Mouse (Mus musculus) erythroblast, embryonic 14.5 days (primary cell): ENCODE results near the gene Mthfr. TPM values are rescaled to one million over a fixed set of nuclear protein-coding genes. Genes with fewer than 3 reads are reported as not detected.

Source experiments
- H3K27me3 ChIP-seq: 2 replicates; pipeline ENCODE4 v1.6.1; 2012; ENCODE audit warnings: inconsistent platforms; ENCODE audit not compliant: control insufficient read depth
- H3K36me3 ChIP-seq: 2 replicates; pipeline ENCODE4 v1.6.1; 2012; ENCODE audit warnings: mild to moderate bottlenecking, inconsistent platforms; ENCODE audit not compliant: control insufficient read depth
- H3K4me1 ChIP-seq: 2 replicates; pipeline ENCODE4 v1.6.1; 2012; ENCODE audit warnings: inconsistent platforms; ENCODE audit not compliant: control insufficient read depth
- H3K4me3 ChIP-seq: replicated peaks from 2 replicates; pipeline ENCODE3; 2012; ENCODE audit warnings: moderate library complexity, mild to moderate bottlenecking, inconsistent platforms
- H3K9me3 ChIP-seq: 2 replicates; pipeline ENCODE4 v1.6.1; 2012; ENCODE audit warnings: low read length, inconsistent platforms, mixed read lengths; ENCODE audit not compliant: control insufficient read depth
- GATA1 ChIP-seq: IDR thresholded peaks from 2 replicates; pipeline ENCODE4 v1.6.1; 2012; ENCODE audit warnings: low read length, inconsistent platforms, mixed read lengths
- TAL1 ChIP-seq: IDR thresholded peaks from 3 replicates; pipeline ENCODE4 v1.6.1; 2012; ENCODE audit warnings: low read length, inconsistent platforms, mixed read lengths
- polyA plus RNA-seq: library from polyadenylated mRNA; stranded (reverse); fragments of >175 nt; gene quantifications from 2 replicates; pipeline ENCODE4 v1.2.3, GENCODE M21; 2012

Gene Mthfr
- 1.9 and 2.8 TPM in 2 replicates for polyA plus RNA-seq

GRCm38 (mm10) chr4:148038600-148039253 is at the start of gene Mthfr, which contains the start of gene Clcn6:
Mthfr (plus strand) TSS chr4:148039077.
Clcn6 (minus strand) TSS chr4:148038821.
- no peak for TF ChIP-seq GATA1
- TF ChIP-seq TAL1: no peak
- Histone ChIP-seq H3K27me3 (no peaks in the 10 kb centered on the region), H3K4me1 (peaks cover 59% of the 10 kb centered on the region), H3K4me3 (peak within 1 kb of the TSS; percentile 88), H3K36me3 (peaks cover 20% of the 10 kb centered on the region), H3K9me3 (no peaks in the 10 kb centered on the region)

DNA sequence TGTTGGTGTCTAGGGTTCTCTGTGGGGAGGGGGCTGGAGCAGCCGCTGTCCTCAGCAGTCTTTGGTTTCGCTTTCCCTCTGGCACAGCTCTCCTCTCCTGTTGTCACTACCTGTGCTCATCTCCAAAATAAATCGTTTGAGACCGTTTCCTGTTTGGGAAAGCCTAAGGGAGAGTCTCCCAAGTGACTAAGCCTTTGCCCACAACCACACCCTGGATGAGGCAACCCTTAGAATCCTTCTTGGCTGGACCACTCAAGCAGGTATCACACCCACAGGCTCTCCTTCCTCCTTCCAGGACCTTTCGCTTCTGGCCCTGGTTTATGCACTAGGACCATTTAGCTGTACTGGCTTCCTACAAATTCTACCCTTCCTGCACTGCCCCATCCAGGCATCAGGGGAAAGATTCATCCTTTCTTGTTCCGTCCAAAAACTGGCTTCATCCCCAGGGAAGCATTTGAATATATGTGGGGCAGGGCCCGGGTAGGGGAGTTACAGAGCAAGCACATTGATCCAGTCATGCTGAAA is 45.2 kb upstream of the Mthfr start:
- no peaks in the 10 kb centered on the region for H3K27me3 ChIP-seq
- no peaks in the 10 kb centered on the region for H3K9me3 ChIP-seq
- TF ChIP-seq GATA1 (no peak), TAL1 (no peak)
- H3K4me1 ChIP-seq: no peaks in the 10 kb centered on the region
- H3K36me3 ChIP-seq: no peaks in the 10 kb centered on the region
- H3K4me3 ChIP-seq: no peak overlapping the region

- H3K4me1 ChIP-seq: no peaks in the 10 kb centered on the region
- H3K27me3 ChIP-seq: no peaks in the 10 kb centered on the region
- no peak overlapping the region for H3K4me3 ChIP-seq
- H3K36me3 ChIP-seq: no peaks in the 10 kb centered on the region
- no peaks in the 10 kb centered on the region for H3K9me3 ChIP-seq
- TF ChIP-seq GATA1 (no peak), TAL1 (no peak)
Measured at GRCm38 (mm10) chr4:147995311-147995710, 43.6 kb upstream of the Mthfr start.

- no peaks in the 10 kb centered on the region for H3K4me1 ChIP-seq
- H3K9me3 ChIP-seq: no peaks in the 10 kb centered on the region
- no peak within 1 kb of the TSS for H3K4me3 ChIP-seq
- TF ChIP-seq GATA1: no peak
- TF ChIP-seq TAL1: no peak
- no peaks in the 10 kb centered on the region for H3K27me3 ChIP-seq
- H3K36me3 ChIP-seq: peaks cover 2% of the 10 kb centered on the region; the same call in 1 of the 2 replicates
Measured at GRCm38 (mm10) chr4:148000202-148000772, 38.6 kb upstream of the Mthfr start, which contains the start of gene Nppa. Nppa (plus strand) TSS chr4:148000722.

GRCm38 (mm10) chr4:148001013-148001789 is 37.7 kb upstream of the Mthfr start:
- TF ChIP-seq GATA1 (no peak), TAL1 (no peak)
- no peaks in the 10 kb centered on the region for H3K27me3 ChIP-seq
- H3K9me3 ChIP-seq: no peaks in the 10 kb centered on the region
- H3K36me3 ChIP-seq: peaks cover 9% of the 10 kb centered on the region
- H3K4me1 ChIP-seq: no peaks in the 10 kb centered on the region
- no peak overlapping the region for H3K4me3 ChIP-seq

GRCm38 (mm10) chr4:148001866-148002265 is 37.0 kb upstream of the Mthfr start:
- no peaks in the 10 kb centered on the region for H3K4me1 ChIP-seq
- no peak overlapping the region for H3K4me3 ChIP-seq
- no peaks in the 10 kb centered on the region for H3K9me3 ChIP-seq
- H3K27me3 ChIP-seq: no peaks in the 10 kb centered on the region
- peaks cover 15% of the 10 kb centered on the region for H3K36me3 ChIP-seq
- TF ChIP-seq GATA1: no peak
- TF ChIP-seq TAL1: no peak

DNA sequence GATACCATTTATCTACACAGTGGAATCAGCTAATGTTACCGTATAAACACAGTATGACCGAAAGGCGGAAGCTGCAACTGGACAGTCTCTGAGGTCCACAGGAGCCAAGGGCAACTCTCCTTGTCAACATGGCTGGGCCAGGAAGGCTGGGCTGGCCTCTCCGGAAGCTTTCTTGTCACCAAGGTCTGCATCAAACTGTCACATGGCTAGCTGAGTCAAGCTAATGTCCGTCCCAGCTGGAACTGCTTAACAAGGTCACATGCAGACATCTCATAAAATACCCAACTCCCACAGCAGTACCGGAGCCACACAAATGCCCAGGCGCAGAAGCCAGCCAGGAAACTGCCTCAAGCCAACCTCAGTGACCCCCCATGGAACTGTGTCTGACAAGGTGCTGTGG is 34.5 kb upstream of the Mthfr start:
- TF ChIP-seq GATA1 (no peak), TAL1 (no peak)
- Histone ChIP-seq H3K36me3 (peaks cover 37% of the 10 kb centered on the region), H3K4me1 (no peaks in the 10 kb centered on the region), H3K27me3 (no peaks in the 10 kb centered on the region), H3K9me3 (no peaks in the 10 kb centered on the region), H3K4me3 (no peak overlapping the region)

DNA sequence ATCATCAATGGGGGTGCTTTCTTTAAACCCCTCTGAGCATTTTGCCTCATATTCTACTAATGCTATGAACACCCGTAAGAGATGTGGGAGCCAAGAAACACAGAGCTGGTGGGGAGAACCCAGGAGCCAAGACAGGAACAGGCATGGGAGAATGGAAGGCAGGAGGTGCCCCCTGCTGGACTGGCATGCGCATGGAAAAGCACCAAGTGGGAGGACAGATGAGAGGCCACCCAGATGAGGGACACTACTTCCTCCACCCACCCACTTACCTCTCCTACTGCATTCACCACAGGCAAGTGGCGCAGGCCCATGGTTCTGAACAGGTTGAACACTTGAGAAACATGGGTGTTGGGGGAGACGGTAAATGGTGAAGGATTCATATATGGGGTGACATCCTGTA is 30.5 kb upstream of the Mthfr start:
- no peak for TF ChIP-seq TAL1
- TF ChIP-seq GATA1: no peak
- Histone ChIP-seq H3K27me3 (no peaks in the 10 kb centered on the region), H3K9me3 (no peaks in the 10 kb centered on the region), H3K4me1 (no peaks in the 10 kb centered on the region), H3K36me3 (peaks cover 78% of the 10 kb centered on the region), H3K4me3 (no peak overlapping the region)

- no peak for TF ChIP-seq GATA1
- TF ChIP-seq TAL1: no peak
- no peak overlapping the region for H3K4me3 ChIP-seq
- H3K36me3 ChIP-seq: peaks cover 88% of the 10 kb centered on the region
- no peaks in the 10 kb centered on the region for H3K4me1 ChIP-seq
- no peaks in the 10 kb centered on the region for H3K27me3 ChIP-seq
- no peaks in the 10 kb centered on the region for H3K9me3 ChIP-seq
Measured at GRCm38 (mm10) chr4:148009641-148010040, 29.2 kb upstream of the Mthfr start.
